Mouse (Mus musculus) T-helper 1 cell (primary cell): ENCODE data around the gene Nubp1.

ENCODE experiments used
- in situ Hi-C: fragments of 300-600 bp; cut with MboI, MseI; formaldehyde crosslinking; loops from one replicate; pipeline ENCODE4 v1.15.1; 2025; ENCODE audit warnings: high pct_unique_total_duplicates

The Nubp1 gene

GRCm38 (mm10) chr16:10411764-10412746 is at the start of gene Nubp1:
TSS of gene Nubp1 (plus strand) at chr16:10411948.
- in situ Hi-C loops: loop anchor here (10.0 kb wide), 3 partner anchors 363 to 843 kb away; partner anchors contain the start of genes Gspt1 and Rmi2

GRCm38 (mm10) chr16:10363061-10363460 is 48.7 kb upstream of the Nubp1 start:
- in situ Hi-C loops: loop anchor here (10.0 kb wide), 1 partner anchor 298 kb away; no protein-coding TSS in a partner anchor

GRCm38 (mm10) chr16:10365796-10366195 is 46.0 kb upstream of the Nubp1 start:
- in situ Hi-C loops: loop anchor here (10.0 kb wide), 1 partner anchor 301 kb away; no protein-coding TSS in a partner anchor

GRCm38 (mm10) chr16:10366240-10367217 is 45.2 kb upstream of the Nubp1 start:
- in situ Hi-C loops: loop anchor here (10.0 kb wide), 1 partner anchor 302 kb away; no protein-coding TSS in a partner anchor

- in situ Hi-C loops: loop anchor here (10.0 kb wide), 1 partner anchor 305 kb away; no protein-coding TSS in a partner anchor
These were observed 42.2 kb upstream of the Nubp1 start for GRCm38 (mm10) chr16:10369468-10369934.

- in situ Hi-C loops: loop anchor here (10.0 kb wide), 1 partner anchor 305 kb away; no protein-coding TSS in a partner anchor
These were observed 41.8 kb upstream of the Nubp1 start for GRCm38 (mm10) chr16:10369996-10370395.

GRCm38 (mm10) chr16:10372372-10372771 is 39.4 kb upstream of the Nubp1 start:
- in situ Hi-C loops: no loop called here

- in situ Hi-C loops: no loop called here
These were observed 37.3 kb upstream of the Nubp1 start for GRCm38 (mm10) chr16:10374254-10375011.

- in situ Hi-C loops: no loop called here
These were observed 34.5 kb upstream of the Nubp1 start for GRCm38 (mm10) chr16:10377286-10377685.

- in situ Hi-C loops: no loop called here
These were observed 32.2 kb upstream of the Nubp1 start for GRCm38 (mm10) chr16:10379531-10379930.

GRCm38 (mm10) chr16:10384060-10384497 is 27.7 kb upstream of the Nubp1 start:
- in situ Hi-C loops: no loop called here

GRCm38 (mm10) chr16:10384544-10384943 is 27.2 kb upstream of the Nubp1 start:
- in situ Hi-C loops: no loop called here

GRCm38 (mm10) chr16:10385261-10385660 is 26.5 kb upstream of the Nubp1 start:
- in situ Hi-C loops: no loop called here

GRCm38 (mm10) chr16:10388634-10389365 is 22.9 kb upstream of the Nubp1 start:
- in situ Hi-C loops: no loop called here

GRCm38 (mm10) chr16:10392587-10392986 is 19.2 kb upstream of the Nubp1 start:
- in situ Hi-C loops: no loop called here

- in situ Hi-C loops: loop anchor here (5.0 kb wide), 1 partner anchor 118 kb away; no protein-coding TSS in a partner anchor
These were observed 16.8 kb upstream of the Nubp1 start, which contains the start of gene Tekt5 for GRCm38 (mm10) chr16:10394699-10395540. TSS of gene Tekt5 (minus strand) at chr16:10395490.

- in situ Hi-C loops: loop anchor here (5.0 kb wide), 1 partner anchor 121 kb away; no protein-coding TSS in a partner anchor
These were observed 13.0 kb upstream of the Nubp1 start for GRCm38 (mm10) chr16:10398755-10399154.

GRCm38 (mm10) chr16:10399160-10399559 is 12.6 kb upstream of the Nubp1 start:
- in situ Hi-C loops: loop anchor here (5.0 kb wide), 1 partner anchor 122 kb away; no protein-coding TSS in a partner anchor
